Mouse (Mus musculus) cerebellum, postnatal 10 days (tissue): Measurements from ENCODE around the gene Col4a3.

Experiments
- DNase-seq, 2 experiments: peaks; one replicate each; pipeline ENCODE4 v3.0.0; 2021; ENCODE audit warnings: mixed read lengths in 2 of 2

The Col4a3 gene

DNA sequence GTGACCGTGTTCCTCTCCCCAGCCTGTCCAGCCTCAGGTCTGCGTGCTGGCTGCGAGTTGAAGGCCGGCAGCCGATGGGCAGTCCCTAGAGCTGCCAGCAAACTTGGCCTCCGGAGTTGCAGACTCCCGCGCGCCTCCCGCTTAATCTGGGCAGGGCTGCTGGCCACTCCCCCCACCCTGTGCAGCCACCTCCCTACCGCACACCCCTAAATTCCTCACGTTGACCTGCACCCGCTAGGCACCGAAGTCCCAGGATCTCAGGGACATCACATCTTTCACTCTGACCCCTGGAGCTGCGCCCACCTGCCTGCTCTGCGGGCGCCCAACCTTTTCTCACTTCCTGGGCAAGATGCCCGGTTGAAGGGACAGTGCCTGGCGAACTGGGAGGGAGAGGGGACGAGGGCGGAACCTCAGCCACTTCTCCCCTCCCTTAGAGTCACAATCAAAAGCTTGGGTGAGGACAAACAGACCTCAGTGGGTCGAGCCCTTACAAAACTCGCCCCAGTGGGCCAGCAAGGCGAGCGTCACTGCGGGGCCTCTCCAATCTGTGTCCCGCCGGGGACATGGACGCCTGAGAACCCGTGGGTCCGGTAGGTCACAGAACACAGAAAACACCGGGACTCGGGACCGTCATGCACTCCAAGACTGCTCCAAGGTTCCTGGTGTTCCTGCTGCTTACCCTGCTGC, at the start of gene Col4a3, which contains the start of gene Col4a4:
TSS of gene Col4a3 (plus strand) at position 209 of the 687 bp plus-strand sequence.
TSS of gene Col4a4 (minus strand) at position 137 of the 687 bp plus-strand sequence.
- peak; percentile 64 to 77 for DNase-seq

DNA sequence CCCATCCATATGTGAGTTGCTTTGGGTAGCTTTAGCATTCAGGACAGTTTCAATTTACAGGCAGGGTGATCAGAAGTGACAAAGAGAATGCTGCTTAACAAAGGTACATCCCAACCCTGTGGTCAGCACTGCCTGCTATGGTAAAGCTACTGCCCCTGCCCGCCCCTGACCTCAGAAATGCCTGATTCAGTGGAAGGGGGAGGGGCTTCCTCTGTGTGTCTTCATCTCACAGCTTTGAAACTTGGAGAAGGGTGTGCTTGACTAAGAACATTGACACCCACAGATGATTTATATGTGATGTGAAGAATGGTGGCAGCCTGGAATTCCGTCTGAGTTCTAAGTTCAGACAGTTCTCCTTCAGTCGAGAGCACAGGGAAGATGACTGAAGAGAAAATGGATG, 48.9 kb upstream of the Col4a3 start:
- DNase-seq = no peak

DNA sequence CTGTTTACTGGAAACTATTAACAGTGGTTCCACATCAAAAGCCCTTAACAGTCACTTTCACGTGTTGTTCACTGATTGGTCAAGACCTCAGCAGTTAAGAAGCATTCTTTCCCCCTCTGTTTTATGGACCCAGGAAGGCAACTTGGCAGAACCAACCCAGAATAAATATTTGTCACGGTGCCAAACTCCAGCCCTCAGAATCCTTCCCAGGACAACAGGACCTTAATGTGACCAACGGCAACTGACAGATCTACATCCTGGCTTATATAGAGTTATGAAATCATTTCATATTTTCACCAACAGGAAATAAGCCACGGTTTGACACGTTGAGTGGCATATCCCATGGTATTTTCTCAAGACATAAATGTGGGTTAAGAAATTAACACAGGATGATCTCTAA, 46.7 kb upstream of the Col4a3 start:
- DNase-seq = no peak

DNA sequence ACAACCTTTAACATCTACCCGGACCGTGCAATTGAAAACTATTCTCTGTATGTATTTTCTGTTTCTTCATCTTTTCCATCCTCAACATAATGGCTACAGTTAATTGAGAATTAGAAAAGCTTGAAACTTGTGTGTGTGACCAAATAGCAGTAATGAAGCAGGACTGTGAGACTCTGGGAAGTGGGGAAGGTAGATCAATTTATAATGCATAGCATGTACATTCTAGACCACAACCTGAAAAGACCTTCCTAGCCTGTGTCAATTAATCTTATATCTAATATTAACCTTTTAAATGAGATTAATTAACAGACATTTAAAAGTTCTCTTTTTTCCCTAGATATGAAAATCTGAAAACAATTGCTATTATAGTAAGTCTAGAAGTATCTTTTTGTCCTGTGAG, 42.8 kb upstream of the Col4a3 start:
- no peak for DNase-seq

DNA sequence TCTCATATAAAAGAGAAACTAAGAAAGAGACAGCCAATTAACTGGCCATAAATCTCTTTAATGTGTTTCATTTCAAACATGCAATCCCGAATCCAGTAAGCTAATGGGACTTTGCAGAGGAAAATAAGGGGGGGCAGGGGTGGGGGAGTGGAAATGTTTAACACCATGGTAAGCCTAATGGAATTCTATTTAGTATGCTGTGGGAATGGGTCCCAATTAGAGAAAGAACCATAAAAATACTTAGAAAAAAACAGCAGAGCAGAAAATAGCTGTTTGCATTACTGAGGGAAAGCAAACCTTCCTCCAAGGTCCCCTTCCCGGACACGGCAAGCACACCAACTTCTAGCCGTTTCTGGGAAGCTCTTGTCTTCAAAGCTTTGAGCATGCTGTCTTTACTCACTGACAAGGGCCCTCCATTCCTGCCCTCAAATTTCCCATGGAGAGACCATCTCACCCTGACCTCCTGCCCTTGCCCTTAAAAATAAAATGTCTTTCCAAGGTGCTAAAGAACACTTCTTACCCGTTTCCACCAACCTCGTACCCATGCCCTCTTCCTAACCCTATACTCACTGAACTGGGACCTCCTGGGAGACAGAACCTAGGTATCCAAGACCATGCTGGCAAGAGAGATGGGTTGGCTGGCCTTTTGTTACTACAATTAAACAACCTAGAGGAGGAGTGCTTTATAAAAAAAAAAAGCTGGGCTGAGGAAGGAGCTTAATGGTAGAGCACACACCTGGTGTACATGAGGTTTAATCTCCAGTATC, 42.1 kb upstream of the Col4a3 start:
- DNase-seq = no peak

DNA sequence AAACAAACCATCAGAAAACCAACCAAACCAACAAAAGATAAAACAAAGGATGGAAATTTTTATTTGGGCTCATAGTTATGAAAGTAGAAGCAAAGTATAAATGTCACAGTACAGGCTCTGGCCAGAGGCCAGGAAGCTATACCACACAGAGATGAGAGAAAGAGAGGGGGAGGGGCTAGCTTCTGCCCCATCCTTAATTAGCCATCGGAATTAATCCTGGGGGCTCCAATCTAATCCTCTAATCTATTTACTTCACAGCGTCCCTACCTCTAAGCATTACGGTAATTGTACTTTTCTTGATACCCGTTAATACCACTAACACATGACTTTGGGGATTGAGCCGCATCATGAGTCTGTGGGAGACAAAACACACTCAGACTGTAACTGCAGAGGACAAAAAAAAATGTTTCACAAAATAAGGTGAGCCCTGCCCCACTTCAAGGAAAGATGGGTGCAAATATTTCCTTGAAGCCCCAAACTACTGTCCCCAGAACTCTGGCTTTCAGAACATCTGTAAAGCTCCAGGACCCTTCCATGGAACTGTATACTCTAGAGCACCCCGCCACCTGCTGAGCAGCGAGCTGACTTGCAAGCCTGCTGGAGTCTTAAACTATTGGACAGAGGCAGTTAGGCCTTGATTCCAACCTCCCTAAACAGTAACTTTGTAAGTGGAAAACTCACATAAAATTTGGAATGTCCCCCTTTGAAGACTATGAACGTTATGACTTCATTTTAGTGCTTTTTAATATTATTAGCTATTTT, 41.3 kb upstream of the Col4a3 start:
- DNase-seq = peak in 1 of 2 experiments; percentile 8

DNA sequence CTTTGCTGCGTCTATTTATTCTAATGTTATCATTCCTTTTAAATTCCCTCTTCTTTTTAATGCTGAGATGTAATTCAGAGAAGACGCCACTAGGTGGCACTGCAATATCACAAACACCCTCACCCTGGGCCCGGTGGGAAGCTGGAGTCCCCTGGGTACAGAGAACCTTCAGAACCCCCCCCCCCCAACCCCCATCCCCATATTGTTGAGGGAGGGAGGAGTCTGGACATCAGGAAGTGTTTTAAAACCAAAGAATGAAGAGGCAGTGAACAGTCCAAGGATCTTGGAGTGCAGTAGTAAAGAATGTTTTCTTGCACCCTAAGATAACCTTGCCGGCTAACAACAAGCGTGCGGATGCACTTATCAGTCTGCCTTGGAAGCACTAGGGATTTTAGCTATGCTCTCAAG, 32.3 kb upstream of the Col4a3 start:
- DNase-seq = peak; percentile 51 to 52

DNA sequence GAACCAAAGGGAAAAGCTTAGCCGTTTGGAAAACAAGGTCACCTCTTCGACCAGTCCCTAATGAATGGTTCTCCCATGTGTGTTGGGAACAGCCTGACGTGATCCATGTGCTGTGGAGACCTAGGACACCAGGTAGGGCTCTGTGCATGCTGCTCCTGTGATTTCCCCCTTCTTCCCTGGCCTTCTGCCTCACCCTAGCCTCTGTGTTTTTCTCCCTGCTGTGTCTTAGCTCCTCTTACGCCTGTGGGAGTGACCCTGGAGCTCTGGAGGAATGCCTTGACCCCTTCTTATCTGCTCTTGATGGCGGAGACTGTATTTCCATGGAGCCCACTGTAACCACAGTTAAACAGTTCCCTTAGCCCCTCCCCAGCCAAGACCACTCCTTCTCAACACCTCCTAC, 31.8 kb upstream of the Col4a3 start:
- DNase-seq = no peak

DNA sequence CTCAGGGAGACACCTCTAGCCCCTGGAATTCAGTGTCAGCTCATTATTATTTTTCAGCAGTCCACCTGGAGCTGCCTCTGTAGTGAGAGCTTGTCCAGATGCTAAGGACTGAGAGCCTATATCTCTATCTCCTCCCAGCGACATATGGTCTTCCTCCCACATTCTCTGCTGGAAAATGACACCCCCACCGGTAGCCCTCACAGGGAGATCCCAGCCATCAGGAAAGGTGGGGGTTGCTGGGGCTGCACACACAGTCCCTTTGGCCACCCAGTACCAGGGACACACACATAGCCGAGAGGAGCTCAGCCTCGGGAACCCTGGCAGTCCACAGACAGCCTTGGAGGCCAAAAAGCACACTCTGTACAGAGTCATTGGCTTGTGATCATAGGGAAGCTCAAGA, 26.5 kb upstream of the Col4a3 start:
- DNase-seq = no peak

DNA sequence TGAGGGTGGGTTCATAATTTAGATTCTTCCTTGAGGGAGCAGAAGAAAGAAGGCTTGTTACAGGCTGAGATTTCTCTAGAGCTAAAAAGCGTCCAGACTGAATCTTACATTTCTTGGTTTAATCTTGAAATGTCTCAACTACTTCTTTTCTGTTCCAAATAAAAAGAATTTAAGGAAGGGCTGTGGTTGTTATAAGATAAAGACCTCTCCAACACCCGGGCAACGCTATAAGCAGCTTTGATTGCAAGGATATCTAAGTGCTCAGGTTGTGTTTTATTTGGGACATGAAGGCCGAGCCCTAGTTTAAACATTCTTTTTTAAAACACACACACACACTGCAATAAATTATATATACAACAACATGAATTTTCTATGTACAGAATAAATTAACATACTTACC, 17.3 kb upstream of the Col4a3 start:
- no peak for DNase-seq

DNA sequence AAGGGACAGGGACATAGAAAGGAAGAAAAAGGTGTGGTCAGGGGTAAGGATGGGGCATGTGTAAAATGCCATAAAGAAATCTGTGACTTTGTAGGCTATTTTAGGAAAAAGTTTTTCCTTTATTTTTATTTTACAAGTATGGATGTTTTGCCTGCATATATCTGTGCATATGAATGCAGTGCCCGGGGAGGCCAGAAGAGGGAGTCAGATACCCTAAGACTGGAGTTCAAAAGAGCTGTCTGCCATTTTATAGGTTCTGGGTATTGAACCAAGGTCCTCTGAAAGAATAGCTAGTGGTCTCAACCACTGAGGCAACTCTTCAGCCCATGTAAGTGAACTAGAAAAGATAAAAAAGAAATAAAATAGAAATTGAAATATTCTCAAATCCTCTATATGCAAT, 15.0 kb upstream of the Col4a3 start:
- peak; percentile 39 to 47 for DNase-seq

DNA sequence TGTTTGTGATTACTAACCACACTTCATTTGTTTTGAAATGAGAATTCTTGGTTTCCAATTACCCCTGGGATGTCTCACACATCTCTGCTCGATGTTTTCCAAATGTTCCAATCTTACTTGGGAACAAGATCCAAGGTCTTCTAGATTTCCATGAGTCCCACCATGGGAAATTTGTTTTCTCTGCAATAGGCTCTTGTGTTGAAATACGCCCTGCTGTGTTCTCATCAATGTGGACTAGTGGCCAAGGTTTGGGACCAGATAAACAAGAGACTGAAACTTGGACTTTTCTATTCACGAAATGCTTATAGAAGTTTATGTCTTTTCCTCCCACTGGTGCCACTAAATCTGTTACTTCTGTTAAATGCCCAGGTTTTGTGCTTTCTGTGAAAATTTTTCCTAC, 11.0 kb upstream of the Col4a3 start:
- DNase-seq = no peak

DNA sequence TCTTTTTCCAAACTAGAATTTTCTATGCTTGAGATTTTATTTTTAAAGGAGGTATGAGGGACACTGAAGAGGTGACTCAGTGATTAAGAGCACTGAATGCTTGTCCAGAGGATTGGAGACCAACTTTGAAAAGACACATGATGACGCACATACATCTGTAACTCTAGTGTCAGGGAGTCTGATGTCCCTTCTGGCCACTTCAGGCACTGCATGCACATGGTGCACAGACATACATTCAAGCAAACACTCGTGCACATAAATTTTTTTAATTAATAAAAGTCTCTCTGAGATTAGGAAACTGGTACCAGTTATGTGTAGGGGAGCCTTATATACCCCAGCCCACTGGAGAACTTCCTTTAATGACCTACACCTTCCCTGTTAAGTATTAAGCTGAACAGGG, 10.5 kb upstream of the Col4a3 start:
- no peak for DNase-seq

DNA sequence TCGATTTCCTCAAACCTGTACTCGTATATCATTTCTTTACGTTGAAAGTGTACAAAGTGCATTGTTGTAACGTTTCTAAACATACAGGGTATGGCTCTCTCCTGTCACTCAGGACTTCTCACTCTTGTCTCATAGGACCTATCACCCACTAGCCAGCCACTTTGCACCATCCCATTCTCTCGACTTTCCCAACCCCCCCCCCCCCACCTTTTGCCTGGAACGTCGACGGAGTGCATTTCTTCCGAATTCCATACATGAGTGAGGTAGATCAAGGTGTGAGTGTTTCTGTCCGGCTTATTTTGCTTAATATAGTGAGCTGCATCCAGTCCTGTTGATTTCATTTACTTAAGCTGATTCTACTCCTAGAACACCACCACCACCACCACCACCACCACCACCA, 9.4 kb upstream of the Col4a3 start:
- no peak for DNase-seq

DNA sequence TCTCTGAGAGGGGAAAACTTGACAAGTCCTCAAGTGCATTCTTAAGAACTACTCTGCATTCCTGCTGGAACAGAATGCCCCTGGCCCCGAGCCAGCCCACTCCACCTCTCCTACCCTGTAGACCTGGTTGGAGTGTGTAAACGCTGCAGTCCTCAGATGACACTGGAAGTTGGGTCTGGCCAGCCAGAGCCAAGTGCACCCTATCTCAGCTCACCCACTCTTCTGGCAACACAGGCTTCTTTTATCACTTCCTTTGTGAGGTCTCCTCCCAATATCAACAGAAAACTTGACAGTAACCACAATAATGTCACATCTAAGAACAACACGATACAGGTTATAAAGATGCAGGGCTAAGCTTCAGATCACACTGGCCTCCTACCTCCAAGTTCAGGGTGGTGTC, 8.8 kb upstream of the Col4a3 start:
- DNase-seq = peak; percentile 21 to 31

DNA sequence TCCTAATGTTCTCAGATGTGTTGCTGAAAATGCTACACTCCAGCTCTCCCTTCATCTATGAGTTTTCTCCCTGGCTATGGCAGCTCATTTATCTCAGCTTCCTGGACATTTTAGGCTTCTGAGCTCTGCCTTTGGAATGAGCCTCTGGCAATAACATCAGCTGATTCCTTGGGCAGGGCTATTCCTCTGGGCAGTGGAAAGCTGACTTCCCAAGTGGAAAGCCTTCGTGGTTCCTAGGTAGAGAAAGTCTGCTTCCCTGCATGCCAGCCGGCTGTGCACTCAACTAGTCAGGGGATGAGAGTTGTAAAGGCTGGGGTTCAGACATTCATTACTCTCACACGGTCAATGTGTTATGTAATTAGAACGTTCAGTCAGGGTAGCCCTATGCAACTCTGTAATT, 8.4 kb upstream of the Col4a3 start:
- no peak for DNase-seq

DNA sequence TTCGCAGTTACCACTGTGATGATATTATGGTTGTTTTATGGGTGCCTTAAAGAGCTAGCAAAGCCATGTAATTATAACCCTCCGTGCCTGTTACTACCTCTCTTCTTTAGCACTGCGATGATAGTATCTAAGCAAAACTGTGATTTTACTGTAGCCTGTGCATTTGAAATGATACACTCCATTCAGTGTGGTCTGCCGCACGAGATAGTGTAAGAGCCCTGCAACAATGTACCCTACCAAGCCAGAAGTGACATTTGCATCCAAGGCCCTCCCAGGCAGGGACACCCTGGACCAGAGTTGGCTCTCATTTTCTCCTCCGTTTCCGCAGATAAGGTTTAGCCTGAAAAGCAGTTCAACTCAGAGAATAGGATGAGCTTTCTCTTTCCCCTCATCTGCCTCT, 740 bp upstream of the Col4a3 start:
- DNase-seq = no peak

DNA sequence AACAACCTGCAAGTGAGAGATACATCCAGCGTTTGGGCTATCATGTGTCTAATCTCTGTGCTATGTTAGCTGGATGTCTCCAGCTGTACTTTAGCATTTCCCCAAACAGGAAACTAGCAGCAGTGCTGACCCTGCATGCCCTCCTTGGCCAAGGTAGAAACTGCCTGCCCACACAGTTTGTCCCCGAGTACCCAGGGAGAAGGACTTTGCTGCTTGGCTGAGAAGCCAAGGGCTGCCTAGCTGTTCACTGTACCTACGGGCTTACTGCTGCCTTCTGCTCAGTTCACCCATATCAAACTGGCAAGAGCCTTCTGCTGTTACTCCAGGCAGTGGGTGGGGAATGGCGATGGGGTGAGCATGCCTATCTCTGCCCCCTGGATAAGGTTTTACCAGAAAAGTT, 3.5 kb downstream of the Col4a3 start:
- DNase-seq = no peak

DNA sequence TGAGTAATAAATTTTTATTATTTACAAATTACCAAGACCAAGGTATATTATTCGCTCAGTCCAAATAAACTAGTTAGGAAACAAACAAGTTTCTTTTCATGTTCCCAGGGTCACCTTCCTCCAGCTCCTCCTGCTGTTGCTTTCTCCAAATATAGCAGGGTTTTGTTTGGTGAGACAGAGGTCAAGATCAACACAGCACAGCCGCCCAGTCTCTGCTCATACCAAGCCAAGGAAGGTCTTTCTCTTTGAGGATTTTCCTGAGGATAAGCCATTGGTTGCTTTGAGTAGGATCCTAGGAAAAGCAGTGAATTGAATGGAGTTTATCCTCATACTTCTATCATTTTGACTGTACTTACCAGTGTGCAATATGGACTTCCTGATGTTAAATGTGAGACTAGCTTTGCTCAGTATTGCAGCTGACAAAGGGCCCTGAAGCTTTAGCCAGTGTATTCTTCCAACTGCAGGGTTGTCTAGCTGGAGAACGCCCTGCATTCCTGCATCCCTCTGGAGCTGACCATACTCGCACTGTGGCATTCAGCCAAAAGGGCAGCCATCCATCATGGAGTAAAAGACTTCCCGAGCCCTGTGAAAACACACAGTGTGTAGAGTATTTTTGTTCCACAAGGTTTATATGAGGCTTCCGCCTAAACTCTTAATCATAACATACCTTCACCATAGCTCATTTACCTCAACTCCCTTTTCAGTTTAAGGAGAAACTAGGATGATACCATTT, 10.3 kb downstream of the Col4a3 start:
- DNase-seq = peak; percentile 60 to 61

DNA sequence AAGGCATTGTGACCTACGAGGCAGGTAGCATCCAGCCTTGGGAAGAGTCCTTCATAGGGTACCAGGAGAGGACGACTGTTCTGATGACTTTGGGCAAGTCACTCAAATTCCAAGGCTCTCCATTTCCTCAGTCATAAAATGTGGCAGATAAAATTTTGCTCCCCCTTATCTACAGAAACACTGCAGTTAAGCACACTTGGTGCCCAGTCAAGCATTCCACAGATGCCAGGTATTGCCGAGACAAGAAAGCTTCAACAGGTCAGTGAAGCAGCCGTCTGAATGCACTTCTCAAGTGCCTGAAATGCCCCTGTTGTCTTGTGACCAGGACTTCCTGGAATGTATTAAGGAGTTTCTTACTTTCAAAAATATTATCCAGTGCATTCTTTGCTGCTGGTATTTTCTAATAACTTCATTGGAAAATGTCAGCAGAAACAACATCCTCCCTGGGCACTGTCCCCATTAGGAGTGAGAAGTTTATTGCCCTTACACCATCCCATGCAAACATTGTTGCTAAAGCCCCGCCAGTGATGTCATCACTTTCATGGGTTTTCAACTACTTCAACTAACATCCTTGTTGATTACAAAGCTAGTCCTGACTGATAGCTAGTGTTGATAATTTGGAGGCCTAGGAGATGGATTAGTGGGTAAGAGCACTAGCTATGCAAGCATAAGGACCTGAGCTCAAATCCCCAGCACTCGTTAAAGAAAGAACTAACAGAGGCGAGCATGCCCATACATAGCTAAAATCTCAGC, 16.7 kb downstream of the Col4a3 start:
- DNase-seq = no peak

DNA sequence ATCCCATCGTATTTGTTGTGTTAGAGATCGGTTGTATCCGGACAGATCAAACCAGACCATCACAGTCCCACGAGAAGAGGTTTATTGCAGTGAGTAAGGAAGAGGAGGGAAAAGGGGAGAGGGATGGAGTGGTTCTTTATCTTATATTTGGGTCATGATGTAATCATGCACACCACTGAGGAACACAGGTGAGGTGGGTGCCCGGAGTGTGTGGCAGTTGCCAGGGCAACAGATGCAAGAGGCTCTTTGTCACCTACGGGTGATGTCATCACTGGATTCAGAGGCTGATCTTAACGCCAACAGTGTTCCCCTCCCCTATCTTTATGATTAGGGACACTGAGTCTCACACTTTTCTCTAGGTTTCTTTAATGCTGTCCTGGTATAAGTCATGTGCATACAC, 18.6 kb downstream of the Col4a3 start:
- no peak for DNase-seq

DNA sequence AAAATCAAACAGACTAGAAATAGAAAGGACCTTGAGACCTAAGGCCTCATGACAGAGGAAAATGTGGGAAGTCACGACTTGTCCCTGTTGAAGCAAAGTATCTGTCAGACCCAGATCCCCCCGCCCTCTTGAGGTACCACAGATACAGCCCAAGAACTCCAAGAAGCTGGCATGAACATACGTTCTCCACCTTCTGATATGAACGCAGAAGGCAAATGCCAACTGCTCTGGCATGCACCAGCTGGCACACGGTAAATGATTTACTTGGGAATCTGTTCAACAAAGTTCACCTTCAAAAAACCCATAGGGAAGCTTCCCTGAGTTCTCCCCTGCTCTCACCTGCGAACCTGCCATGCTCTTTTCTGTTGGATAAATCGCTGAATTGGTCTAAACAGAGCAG, 19.1 kb downstream of the Col4a3 start:
- peak; percentile 17 to 32 for DNase-seq
